Mouse (Mus musculus) hindbrain, embryonic 14.5 days (tissue): Measurements from ENCODE around the gene Il4ra. TPM values are rescaled to one million over a fixed set of nuclear protein-coding genes. Genes with fewer than 3 reads are reported as not detected.

Experiments used
- ATAC-seq: fragments of 200-750 bp; cut with Nextera tagmentation; 2 replicates; pipeline ENCODE4 v1.8.0; 2017; ENCODE audit warnings: moderate number of reproducible peaks, mild to moderate bottlenecking, moderate TSS enrichment, moderate library complexity; ENCODE audit not compliant: low FRiP score
- DNase-seq: peaks from one replicate; pipeline ENCODE4 v3.0.0-alpha.2; 2015; ENCODE audit warnings: low spot score
- H3K27ac ChIP-seq: fragments of 300-500 bp; sonication (generic); 2 replicates; pipeline ENCODE4 v1.5.1; 2014; ENCODE audit warnings: mild to moderate bottlenecking, moderate library complexity
- H3K27me3 ChIP-seq: fragments of 300-500 bp; sonication (generic); 2 replicates; pipeline ENCODE4 v1.6.1; 2014; ENCODE audit warnings: mild to moderate bottlenecking, low read length, mixed read lengths; ENCODE audit not compliant: control insufficient read depth, insufficient read depth
- H3K36me3 ChIP-seq: fragments of 300-500 bp; sonication (generic); replicated peaks from 2 replicates; pipeline ENCODE4 v1.6.1; 2014; ENCODE audit not compliant: control insufficient read depth, insufficient read depth
- H3K4me1 ChIP-seq: fragments of 300-500 bp; sonication (generic); replicated peaks from 2 replicates; pipeline ENCODE4 v1.6.1; 2014; ENCODE audit warnings: antibody characterized with exemption, low read length, mixed read lengths; ENCODE audit not compliant: control insufficient read depth, insufficient read depth
- H3K4me2 ChIP-seq: fragments of 300-500 bp; sonication (generic); replicated peaks from 2 replicates; pipeline ENCODE4 v1.6.1; 2014; ENCODE audit warnings: mild to moderate bottlenecking, moderate library complexity
- H3K4me3 ChIP-seq: fragments of 300-500 bp; sonication (generic); replicated peaks from 2 replicates; pipeline ENCODE4 v1.5.1; 2014; ENCODE audit warnings: mild to moderate bottlenecking, low read length
- H3K9ac ChIP-seq: fragments of 300-500 bp; sonication (generic); 2 replicates; pipeline ENCODE4 v1.6.1; 2014
- H3K9me3 ChIP-seq: fragments of 300-500 bp; sonication (generic); 2 replicates; pipeline ENCODE4 v1.6.1; 2016; ENCODE audit warnings: low read length; ENCODE audit not compliant: control insufficient read depth
- WGBS: fragments of 180-500 bp; shearing (Covaris S2); extraction: QIAGEN DNeasy Blood & Tissue Kit; methylation state at CpG from one replicate; pipeline ENCODE4 v1.1.7; 2014; 5-methylcytosine and 5-hydroxymethylcytosine counted together
- polyA plus RNA-seq: library from polyadenylated mRNA; unstranded; fragments of >200 nt; fragmentation: Nextera tagmentation; extraction: Ambion mirVana; gene quantifications from 2 replicates; pipeline ENCODE4 v1.2.1, GENCODE M21; 2014

Il4ra gene
- polyA plus RNA-seq, 1 experiment from 2014 or later, result 3.9 TPM

- no peak for DNase-seq
- WGBS, result 92% methylated on average over 4 of the region's 4 CpGs
- Histone ChIP-seq H3K4me2 (no peak overlapping the region), H3K27ac (no peak overlapping the region), H3K4me3 (no peak overlapping the region), H3K9ac (no peak overlapping the region), H3K27me3 (no peaks in the 10 kb centered on the region), H3K36me3 (no peaks in the 10 kb centered on the region), H3K9me3 (peaks cover 8% of the 10 kb centered on the region; the same call in 1 of the 2 replicates), H3K4me1 (no peaks in the 10 kb centered on the region)
- ATAC-seq, result no peak
These were observed 56.3 kb downstream of the Il4ra start for GRCm38 (mm10) chr7:125608183-125608688.

- peaks cover 8% of the 10 kb centered on the region; the same call in 1 of the 2 replicates for H3K9me3 ChIP-seq
- no peaks in the 10 kb centered on the region for H3K4me1 ChIP-seq
- ATAC-seq (no peak), DNase-seq (no peak)
- no peak overlapping the region for H3K9ac ChIP-seq
- no peaks in the 10 kb centered on the region for H3K36me3 ChIP-seq
- H3K4me2 ChIP-seq, result no peak overlapping the region
- H3K27ac ChIP-seq, result no peak overlapping the region
- 85% methylated on average over 5 of the region's 5 CpGs for WGBS
- no peak overlapping the region for H3K4me3 ChIP-seq
- H3K27me3 ChIP-seq, result no peaks in the 10 kb centered on the region
These were observed 61.7 kb downstream of the Il4ra start for GRCm38 (mm10) chr7:125613579-125613978.

- 89% methylated on average over 7 of the region's 7 CpGs for WGBS
- H3K27me3 ChIP-seq, result no peaks in the 10 kb centered on the region
- H3K9ac ChIP-seq, result no peak overlapping the region
- ATAC-seq (no peak), DNase-seq (no peak)
- no peak overlapping the region for H3K4me3 ChIP-seq
- H3K9me3 ChIP-seq, result no peaks in the 10 kb centered on the region
- no peak overlapping the region for H3K4me2 ChIP-seq
- no peak overlapping the region for H3K27ac ChIP-seq
- no peaks in the 10 kb centered on the region for H3K36me3 ChIP-seq
- H3K4me1 ChIP-seq, result no peaks in the 10 kb centered on the region
These were observed 63.5 kb downstream of the Il4ra start for GRCm38 (mm10) chr7:125615453-125615852.

GRCm38 (mm10) chr7:125618016-125618415, 66.1 kb downstream of the Il4ra start:
- WGBS, result 81% methylated on average over 7 of the region's 7 CpGs
- Histone ChIP-seq H3K27me3 (no peaks in the 10 kb centered on the region), H3K9ac (no peak overlapping the region), H3K4me1 (no peaks in the 10 kb centered on the region), H3K9me3 (no peaks in the 10 kb centered on the region), H3K4me3 (no peak overlapping the region), H3K27ac (no peak overlapping the region), H3K4me2 (no peak overlapping the region), H3K36me3 (no peaks in the 10 kb centered on the region)
- ATAC-seq, result no peak
- no peak for DNase-seq

- Histone ChIP-seq H3K4me2 (no peak overlapping the region), H3K36me3 (no peaks in the 10 kb centered on the region), H3K4me1 (no peaks in the 10 kb centered on the region), H3K9me3 (no peaks in the 10 kb centered on the region), H3K9ac (no peak overlapping the region), H3K4me3 (no peak overlapping the region), H3K27me3 (no peaks in the 10 kb centered on the region), H3K27ac (no peak overlapping the region)
- WGBS, result 81% methylated on average over 4 of the region's 4 CpGs
- DNase-seq, result no peak
- ATAC-seq, result no peak
These were observed 68.2 kb downstream of the Il4ra start for GRCm38 (mm10) chr7:125620077-125620476.

GRCm38 (mm10) chr7:125622741-125623685, 71.1 kb downstream of the Il4ra start:
- ATAC-seq (no peak), DNase-seq (no peak)
- Histone ChIP-seq H3K4me3 (no peak overlapping the region), H3K9me3 (no peaks in the 10 kb centered on the region), H3K4me2 (no peak overlapping the region), H3K27ac (no peak overlapping the region), H3K4me1 (no peaks in the 10 kb centered on the region), H3K9ac (no peak overlapping the region), H3K27me3 (no peaks in the 10 kb centered on the region), H3K36me3 (no peaks in the 10 kb centered on the region)
- 81% methylated on average over 7 of the region's 7 CpGs for WGBS

DNA sequence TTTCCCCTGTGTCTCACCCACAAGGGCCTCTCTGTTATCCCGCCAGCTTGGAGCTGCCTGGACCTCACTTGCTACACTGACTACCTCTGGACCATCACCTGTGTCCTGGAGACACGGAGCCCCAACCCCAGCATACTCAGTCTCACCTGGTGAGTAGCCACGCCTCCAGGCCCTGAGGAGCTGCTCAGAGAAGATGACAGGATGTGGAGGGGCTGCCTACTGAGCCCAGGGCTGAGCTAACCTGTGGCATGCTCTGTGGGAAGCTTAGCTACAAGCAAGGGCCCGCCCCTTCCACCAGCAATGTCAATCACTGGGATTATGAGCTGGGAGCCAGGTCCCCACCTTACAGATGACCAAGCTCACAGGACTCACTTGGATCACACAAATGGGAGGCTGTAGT, 73.3 kb downstream of the Il4ra start:
- 72% methylated on average over 4 of the region's 4 CpGs for WGBS
- Histone ChIP-seq H3K4me1 (no peaks in the 10 kb centered on the region), H3K4me2 (no peak overlapping the region), H3K27ac (no peak overlapping the region), H3K9ac (no peak overlapping the region), H3K27me3 (no peaks in the 10 kb centered on the region), H3K9me3 (0 out of 2 replicates have a peak, but pooled peaks cover 3% of the 10 kb centered on the region), H3K36me3 (no peaks in the 10 kb centered on the region), H3K4me3 (no peak overlapping the region)
- ATAC-seq, result no peak
- no peak for DNase-seq

DNA sequence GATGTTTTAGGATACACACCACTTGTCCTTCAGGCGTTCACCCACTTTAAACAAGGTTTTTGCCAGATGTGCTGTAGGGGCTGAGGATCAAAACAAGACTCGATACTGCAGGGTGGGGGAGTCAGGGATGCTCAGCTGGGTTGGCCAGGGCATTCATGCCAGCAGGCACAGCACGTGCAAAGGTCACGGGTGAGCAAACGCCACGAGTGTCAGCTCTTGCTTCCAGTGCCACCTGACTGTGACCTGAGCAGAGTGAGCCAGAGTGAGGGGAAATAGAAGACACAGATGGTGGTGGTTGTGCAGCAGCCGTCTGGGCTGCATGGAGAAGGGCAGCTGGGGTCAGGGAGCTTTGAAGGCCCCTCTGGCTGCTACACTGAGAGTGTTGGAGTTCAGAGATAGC, 73.9 kb downstream of the Il4ra start:
- Histone ChIP-seq H3K9me3 (0 out of 2 replicates have a peak, but pooled peaks cover 3% of the 10 kb centered on the region), H3K4me2 (no peak overlapping the region), H3K4me3 (no peak overlapping the region), H3K27ac (no peak overlapping the region), H3K4me1 (no peaks in the 10 kb centered on the region), H3K36me3 (no peaks in the 10 kb centered on the region), H3K27me3 (no peaks in the 10 kb centered on the region), H3K9ac (no peak overlapping the region)
- DNase-seq (no peak), ATAC-seq (no peak)
- WGBS, result 57% methylated on average over 7 of the region's 7 CpGs
